Mouse (Mus musculus): ENCODE data around the gene Tcam1. TPM values are rescaled to one million over a fixed set of nuclear protein-coding genes. Genes with fewer than 3 reads are reported as not detected.

Gene Tcam1
- total and polyA plus RNA-seq, 3 experiments: 4.6 to 8.9 TPM; not detected in 1

DNA sequence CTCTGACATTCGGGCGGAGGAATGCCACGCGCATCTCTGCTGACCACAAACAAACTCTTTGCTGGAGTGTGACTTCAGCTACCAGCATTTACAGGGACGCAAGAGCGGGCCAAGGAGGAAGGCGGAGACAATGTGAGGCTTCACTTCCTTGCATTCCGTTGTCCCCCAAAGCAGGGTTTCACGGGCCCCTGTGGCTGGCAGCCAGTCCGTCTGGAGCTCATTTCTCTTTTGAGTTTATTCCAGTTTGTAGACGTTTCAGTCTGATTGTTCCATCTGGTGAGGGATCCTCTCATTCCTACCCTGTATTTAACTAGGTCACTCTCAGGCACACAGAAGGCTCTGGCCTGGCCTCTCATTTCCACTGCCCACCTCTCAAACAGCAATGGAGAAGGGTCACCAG lies 10.5 kb downstream of the Tcam1 start:
- Histone ChIP-seq H3K9ac (ENCODE audit: control insufficient read depth, low read depth, low read length, poor library complexity, severe bottlenecking) (no peak overlapping the region), H3K27me3 (ENCODE audit: control insufficient read depth in 1 of 2, insufficient read depth in 2 of 2, low read length in 2 of 2) (no peaks in the 10 kb centered on the region), H3K9me3 (replicated peaks; ENCODE audit: insufficient read depth, low read length) (no peaks in the 10 kb centered on the region), H3K27ac (ENCODE audit: control insufficient read depth, low read depth, low read length) (no peak overlapping the region), H3K4me3 (ENCODE audit: control insufficient read depth in 1 of 2, insufficient read depth in 1 of 2, low read depth in 2 of 2, low read length in 2 of 2) (no peak overlapping the region), H3K79me2 (ENCODE audit: control insufficient read depth, insufficient read depth, low read length, poor library complexity) (no peaks in the 10 kb centered on the region), H3K36me3 (ENCODE audit: control insufficient read depth in 1 of 2, insufficient read depth in 2 of 2, low read length in 2 of 2) (no peaks in the 10 kb centered on the region), H3K4me1 (ENCODE audit: control insufficient read depth in 1 of 2, insufficient read depth in 2 of 2, low read length in 2 of 2) (no peaks in the 10 kb centered on the region)
- TF ChIP-seq TCF12 (IDR thresholded peaks at IDR 0.05; ENCODE audit: low read depth, low read length) (no peak), UBTF (IDR thresholded peaks at IDR 0.05; ENCODE audit: borderline replicate concordance, insufficient read depth, low read depth, low read length) (no peak), SMC3 (IDR thresholded peaks at IDR 0.05; ENCODE audit: low read depth, low read length) (no peak), MXI1 (IDR thresholded peaks at IDR 0.05; ENCODE audit: low read depth, low read length) (no peak), HCFC1 (IDR thresholded peaks at IDR 0.05; ENCODE audit: low read depth, low read length) (no peak), RCOR1 (IDR thresholded peaks at IDR 0.05; ENCODE audit: low read depth, low read length) (no peak), GABPA (IDR thresholded peaks at IDR 0.05; ENCODE audit: low read depth, low read length) (no peak), ETS1 (IDR thresholded peaks at IDR 0.05; ENCODE audit: low read depth, low read length) (no peak), CHD1 (IDR thresholded peaks at IDR 0.05; ENCODE audit: low read depth, low read length) (no peak), JUND (IDR thresholded peaks at IDR 0.05; ENCODE audit: low read depth, low read length) (no peak)
- no peak for DNase-seq (ENCODE audit: low read depth, low spot score)

DNA sequence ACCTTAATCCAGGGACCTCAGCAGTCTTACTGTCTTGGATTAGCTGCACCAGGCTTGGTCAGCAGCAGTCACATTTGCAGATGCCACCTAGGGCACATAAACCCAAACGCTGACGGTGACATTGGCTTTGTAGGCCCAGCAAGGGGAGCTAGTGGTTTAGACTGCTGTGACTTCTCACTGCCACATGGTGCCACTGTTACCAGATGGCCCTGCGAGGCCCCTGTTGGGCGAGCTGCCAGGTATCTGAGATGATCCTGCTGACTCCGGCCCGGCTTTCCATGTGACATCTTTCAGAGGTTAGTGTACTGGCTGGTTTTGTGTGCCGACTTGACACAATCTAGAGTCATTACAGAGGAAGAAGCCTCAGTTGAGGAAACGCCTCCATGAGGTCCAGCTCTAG lies 12.9 kb downstream of the Tcam1 start:
- H3K79me2 ChIP-seq (ENCODE audit: control insufficient read depth, insufficient read depth, low read length, poor library complexity): no peaks in the 10 kb centered on the region
- no peak for DNase-seq (ENCODE audit: low read depth, low spot score)
- no peak overlapping the region for H3K27ac ChIP-seq (ENCODE audit: control insufficient read depth, low read depth, low read length)
- TF ChIP-seq TAL1 (IDR thresholded peaks at IDR 0.05; ENCODE audit: low read length): no peak
- TF ChIP-seq RAD21 (IDR thresholded peaks at IDR 0.05; ENCODE audit: low read depth, low read length): peak; percentile 2; the same call in 1 of the 2 replicates
- no peak for TF ChIP-seq ZKSCAN1 (IDR thresholded peaks at IDR 0.05; ENCODE audit: low read depth, low read length)
- TF ChIP-seq SIN3A (IDR thresholded peaks at IDR 0.05; ENCODE audit: low read length): no peak
- TF ChIP-seq KAT2A (conservative IDR thresholded peaks at IDR 0.05; ENCODE audit: low read depth, low read length): no peak
- TF ChIP-seq MXI1 (IDR thresholded peaks at IDR 0.05; ENCODE audit: low read depth, low read length): no peak
- TF ChIP-seq RCOR1 (IDR thresholded peaks at IDR 0.05; ENCODE audit: low read depth, low read length): no peak
- TF ChIP-seq TBP (IDR thresholded peaks at IDR 0.05; ENCODE audit: low read depth, low read length): no peak
- TF ChIP-seq NELFE (IDR thresholded peaks at IDR 0.05; ENCODE audit: low read depth, low read length): no peak
- no peak for TF ChIP-seq USF1 (IDR thresholded peaks at IDR 0.05; ENCODE audit: low read depth, low read length)
- TF ChIP-seq USF2 (IDR thresholded peaks at IDR 0.05; ENCODE audit: borderline replicate concordance in 1 of 2, insufficient read depth in 1 of 2, low read depth in 1 of 2, low read length in 2 of 2): no peak
- no peak for TF ChIP-seq POLR2AphosphoS2 (IDR thresholded peaks at IDR 0.05; ENCODE audit: low read length)
- TF ChIP-seq BHLHE40 (IDR thresholded peaks at IDR 0.05; ENCODE audit: borderline replicate concordance, low read depth, low read length): no peak
- TF ChIP-seq CHD2 (IDR thresholded peaks at IDR 0.05; ENCODE audit: low read length): no peak
- TF ChIP-seq CTCF (IDR thresholded peaks at IDR 0.05 in 2 of 3, conservative IDR thresholded peaks at IDR 0.05 in 1 of 3; ENCODE audit: control insufficient read depth in 1 of 3, insufficient read depth in 1 of 3, low read depth in 2 of 3, low read length in 3 of 3, poor library complexity in 1 of 3, severe bottlenecking in 1 of 3): peak in 2 of 3 experiments; percentile 12 to 44; a peak in 3 of 6 replicates
- no peak for TF ChIP-seq MAZ (IDR thresholded peaks at IDR 0.05; ENCODE audit: low read depth, low read length)
- TF ChIP-seq POLR2AphosphoS5 (IDR thresholded peaks at IDR 0.05; ENCODE audit: borderline replicate concordance, low read depth, low read length): no peak
- TF ChIP-seq SMC3 (IDR thresholded peaks at IDR 0.05; ENCODE audit: low read depth, low read length): peak; percentile 29
- H3K27me3 ChIP-seq (ENCODE audit: control insufficient read depth in 1 of 2, insufficient read depth in 2 of 2, low read length in 2 of 2): no peaks in the 10 kb centered on the region
- H3K9me3 ChIP-seq (replicated peaks; ENCODE audit: insufficient read depth, low read length): no peaks in the 10 kb centered on the region
- no peak overlapping the region for H3K9ac ChIP-seq (ENCODE audit: control insufficient read depth, low read depth, low read length, poor library complexity, severe bottlenecking)
- no peaks in the 10 kb centered on the region for H3K4me1 ChIP-seq (ENCODE audit: control insufficient read depth in 1 of 2, insufficient read depth in 2 of 2, low read length in 2 of 2)
- no peak overlapping the region for H3K4me3 ChIP-seq (ENCODE audit: control insufficient read depth in 1 of 2, insufficient read depth in 1 of 2, low read depth in 2 of 2, low read length in 2 of 2)
- no peaks in the 10 kb centered on the region for H3K36me3 ChIP-seq (ENCODE audit: control insufficient read depth in 1 of 2, insufficient read depth in 2 of 2, low read length in 2 of 2)
